8 mouse cellular contexts compared by ENCODE assay signal in genomic region chr19:54107103-54107821, GRCm38 (mm10).
DNase-seq lines count a peak whose midpoint lies in the region; ATAC-seq and TF ChIP-seq lines count a peak whose summit lies in the region.

No protein-coding gene starts in this region.

- no peak overlapping the region for H3K4me2 ChIP-seq in embryonic facial prominence, embryonic 11.5 days (ENCODE audit: low read depth, low read length)
- H3K4me2 ChIP-seq in liver, postnatal 0 days (ENCODE audit: low read depth, low read length), result no peak overlapping the region

- DNase-seq in lung, adult 18-20 months, result peak; percentile 27 to 35
- DNase-seq in lung, postnatal 14 days, result no peak
- DNase-seq in embryonic facial prominence, embryonic 11.5 days (ENCODE audit: low spot score), result peak; percentile 34
- DNase-seq in liver, postnatal 0 days, result peak; percentile 55
- DNase-seq in spleen, postnatal 36 days (ENCODE audit: low spot score in 2 of 2), result peak; percentile 61 to 71
- no peak for DNase-seq in right cerebral cortex, postnatal 10 days (ENCODE audit: low spot score in 2 of 2)
- no peak for DNase-seq in cerebellum, postnatal 10 days

- no peaks in the 10 kb centered on the region for H3K27me3 ChIP-seq in embryonic facial prominence, embryonic 11.5 days (ENCODE audit: control insufficient read depth, insufficient read depth, low read length)
- H3K27me3 ChIP-seq in liver, postnatal 0 days (ENCODE audit: insufficient read depth, low read length), result no peaks in the 10 kb centered on the region

- TF ChIP-seq EP300 in liver, postnatal 0 days (IDR thresholded peaks at IDR 0.05; ENCODE audit: low read depth), result no peak

- no peak overlapping the region for H3K4me3 ChIP-seq in embryonic facial prominence, embryonic 11.5 days (ENCODE audit: low read depth, low read length)
- no peak overlapping the region for H3K4me3 ChIP-seq in liver, postnatal 0 days (ENCODE audit: low read depth, low read length)

- no peaks in the 10 kb centered on the region for H3K36me3 ChIP-seq in embryonic facial prominence, embryonic 11.5 days (replicated peaks; ENCODE audit: control insufficient read depth, insufficient read depth, low read depth, low read length)
- H3K36me3 ChIP-seq in liver, postnatal 0 days (replicated peaks; ENCODE audit: insufficient read depth, low read length), result no peaks in the 10 kb centered on the region

- 52% methylated on average over 13 of the region's 13 CpGs for WGBS in embryonic facial prominence, embryonic 11.5 days
- WGBS in liver, postnatal 0 days (ENCODE audit: insufficient replicate concordance), result 55% methylated on average over 13 of the region's 13 CpGs

- no peak overlapping the region for H3K9ac ChIP-seq in embryonic facial prominence, embryonic 11.5 days (replicated peaks; ENCODE audit: low read length)
- H3K9ac ChIP-seq in liver, postnatal 0 days (replicated peaks), result no peak overlapping the region

- H3K27ac ChIP-seq in embryonic facial prominence, embryonic 11.5 days (replicated peaks; ENCODE audit: low read depth, low read length), result no peak overlapping the region
- H3K27ac ChIP-seq in liver, postnatal 0 days (ENCODE audit: low read depth), result no peak overlapping the region

- no peaks in the 10 kb centered on the region; the same call in 1 of the 2 replicates for H3K4me1 ChIP-seq in embryonic facial prominence, embryonic 11.5 days (ENCODE audit: control insufficient read depth, insufficient read depth, low read length)
- no peaks in the 10 kb centered on the region for H3K4me1 ChIP-seq in liver, postnatal 0 days (ENCODE audit: insufficient read depth)

- no peak for TF ChIP-seq CTCF in liver, postnatal 0 days (IDR thresholded peaks at IDR 0.05; ENCODE audit: low read depth)

- no peaks in the 10 kb centered on the region for H3K9me3 ChIP-seq in embryonic facial prominence, embryonic 11.5 days (replicated peaks; ENCODE audit: control insufficient read depth, low read length)
- no peaks in the 10 kb centered on the region for H3K9me3 ChIP-seq in liver, postnatal 0 days (ENCODE audit: low read length)

- peak; percentile 73; the same call in 1 of the 2 replicates for ATAC-seq in embryonic facial prominence, embryonic 11.5 days (replicated peaks; ENCODE audit: insufficient number of reproducible peaks, low FRiP score, low TSS enrichment, low read depth)
- ATAC-seq in liver, postnatal 0 days, result 0 out of 2 replicates have a peak, but pooled peaks have one; percentile 29
- no peak for ATAC-seq in activated CD4-positive, CD25-positive, alpha-beta regulatory T cell, adult 4 months

Comparison
In these comparisons a context has a peak if more than half of its experiments do, and no peak if none do; other contexts are left out.
1. DNase-seq: peak in lung, adult 18-20 months (2 of 2), embryonic facial prominence, embryonic 11.5 days (single experiment), liver, postnatal 0 days (single experiment) and spleen, postnatal 36 days (2 of 2); none in lung, postnatal 14 days (single experiment), right cerebral cortex, postnatal 10 days (0 of 2) and cerebellum, postnatal 10 days (0 of 2).